26 mouse cellular contexts compared by ENCODE assay signal in genomic region chr2:23077693-23078092, GRCm38 (mm10).
"Had no signal": no experiment of that assay in that cellular context is flagged by ENCODE, and none has a peak within 500 bp of the region (broad histone marks: within the 10 kb centered on the region; RNA-seq: fewer than 3 reads in every experiment).

No protein-coding gene starts in this region.

- H3K9ac ChIP-seq: forebrain, postnatal 0 days; heart, embryonic 12.5 days; hindbrain, embryonic 12.5 days; hindbrain, embryonic 14.5 days; intestine, embryonic 15.5 days; kidney, embryonic 15.5 days; limb, embryonic 13.5 days; limb, embryonic 15.5 days; liver, embryonic 13.5 days had no signal

- H3K9me3 ChIP-seq: heart, embryonic 10.5 days; hindbrain, embryonic 12.5 days; intestine, embryonic 15.5 days; kidney, embryonic 15.5 days; limb, embryonic 13.5 days; limb, embryonic 15.5 days; liver, embryonic 13.5 days had no signal

- ATAC-seq: forebrain, postnatal 0 days; hindbrain, embryonic 16.5 days; inflammation-experienced regulatory T-cells, adult 6 months; intestine, embryonic 15.5 days; intestine, postnatal 0 days had no signal

- H3K4me3 ChIP-seq: heart, embryonic 10.5 days; heart, embryonic 12.5 days; hindbrain, embryonic 10.5 days; hindbrain, embryonic 12.5 days; intestine, embryonic 15.5 days; kidney, embryonic 15.5 days; layer of hippocampus, adult 2 months; left cerebral cortex, adult 2 months; limb, embryonic 13.5 days; limb, embryonic 15.5 days; liver, embryonic 13.5 days had no signal

- H3K4me1 ChIP-seq: heart, embryonic 10.5 days; heart, embryonic 12.5 days; hindbrain, embryonic 10.5 days; hindbrain, embryonic 12.5 days; intestine, embryonic 15.5 days; kidney, embryonic 15.5 days; limb, embryonic 13.5 days; limb, embryonic 15.5 days; liver, embryonic 13.5 days had no signal

- DNase-seq: forebrain, postnatal 0 days; gastrocnemius, postnatal 14 days; gastrocnemius, postnatal 36 days; heart, adult 18-20 months; heart, postnatal 10 days; heart, postnatal 4 days; kidney, adult 18-20 months; kidney, postnatal 25 days; kidney, postnatal 4 days; left cerebral cortex, postnatal 4 days; liver, embryonic 13.5 days had no signal

- H3K4me2 ChIP-seq: heart, embryonic 12.5 days; hindbrain, embryonic 12.5 days; hindbrain, embryonic 14.5 days; intestine, embryonic 15.5 days; kidney, embryonic 15.5 days; limb, embryonic 13.5 days; limb, embryonic 15.5 days; liver, embryonic 13.5 days had no signal

- H3K27ac ChIP-seq: heart, embryonic 10.5 days; hindbrain, embryonic 10.5 days; hindbrain, embryonic 12.5 days; hindbrain, embryonic 14.5 days; intestine, embryonic 15.5 days; kidney, embryonic 15.5 days; kidney, postnatal 0 days; layer of hippocampus, adult 2 months; left cerebral cortex, adult 2 months; limb, embryonic 13.5 days; limb, embryonic 15.5 days; liver, embryonic 13.5 days had no signal

- H3K27me3 ChIP-seq: heart, embryonic 12.5 days; hindbrain, embryonic 12.5 days; intestine, embryonic 15.5 days; kidney, embryonic 15.5 days; limb, embryonic 13.5 days; limb, embryonic 15.5 days; liver, embryonic 13.5 days had no signal
